Mouse (Mus musculus): Measurements from ENCODE around the gene Vps41.

DNA sequence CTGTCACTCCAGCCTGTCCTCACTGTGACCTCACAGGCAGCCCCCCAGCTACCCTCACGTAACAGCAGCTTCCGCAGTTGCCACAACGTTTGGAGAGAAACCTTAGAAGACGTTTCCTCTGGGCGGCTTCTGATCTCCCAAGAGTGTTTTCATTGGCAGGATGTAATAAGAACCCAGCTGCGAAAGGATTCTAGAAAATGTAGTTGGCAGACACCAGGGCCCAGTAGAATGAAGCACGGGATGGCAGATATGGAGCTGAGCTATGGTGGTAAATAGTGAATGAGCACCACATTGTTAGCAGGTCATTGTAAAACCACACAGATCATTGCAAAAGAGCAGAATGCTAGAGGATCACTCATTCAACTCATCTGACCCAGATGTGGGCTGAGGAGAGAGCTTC, 158.2 kb downstream of the Vps41 start:
- TF ChIP-seq POLR2A (IDR thresholded peaks at IDR 0.05; ENCODE audit: insufficient read depth, low read depth, low read length), result no peak
- TF ChIP-seq CTCF (IDR thresholded peaks at IDR 0.05; ENCODE audit: insufficient read depth, low read depth, low read length), result no peak
